Mouse (Mus musculus): Measurements from ENCODE around the gene Gng12. TPM values are rescaled to one million over a fixed set of nuclear protein-coding genes. Genes with fewer than 3 reads are reported as not detected.
"Not testable (repeated sequence)": the region's sequence is repeated elsewhere in the genome, so short reads cannot be mapped to it uniquely, and the experiment has no call there.

Gng12 gene
- polyA plus RNA-seq, 1 experiment from 2014 or later, result 50.4 TPM

- no peaks in the 10 kb centered on the region for H3K9me3 ChIP-seq
- 43% methylated on average over 4 of the region's 4 CpGs for WGBS
- ATAC-seq (ENCODE audit: low read depth), result 0 out of 2 replicates have a peak, but pooled peaks have one; percentile 27
- no peak overlapping the region for H3K4me3 ChIP-seq
- no peak overlapping the region for H3K27ac ChIP-seq (replicated peaks)
- H3K9ac ChIP-seq, result no peak overlapping the region
- no peak overlapping the region for H3K4me2 ChIP-seq
- no peaks in the 10 kb centered on the region for H3K36me3 ChIP-seq
- H3K27me3 ChIP-seq, result no peaks in the 10 kb centered on the region
- no peaks in the 10 kb centered on the region for H3K4me1 ChIP-seq (replicated peaks)
These were observed 127.5 kb downstream of the Gng12 start for GRCm38 (mm10) chr6:67023729-67024128.

- Histone ChIP-seq H3K4me2 (no peak overlapping the region), H3K27me3 (no peaks in the 10 kb centered on the region), H3K4me3 (no peak overlapping the region), H3K9me3 (no peaks in the 10 kb centered on the region), H3K27ac (replicated peaks) (no peak overlapping the region), H3K9ac (no peak overlapping the region), H3K4me1 (replicated peaks) (peaks cover 9% of the 10 kb centered on the region), H3K36me3 (no peaks in the 10 kb centered on the region)
- 63% methylated on average over 3 of the region's 3 CpGs for WGBS
- no peak for ATAC-seq (ENCODE audit: low read depth)
These were observed 130.5 kb downstream of the Gng12 start for GRCm38 (mm10) chr6:67026661-67027060.

- Histone ChIP-seq H3K4me3 (no peak overlapping the region), H3K4me1 (replicated peaks) (peaks cover 9% of the 10 kb centered on the region), H3K9ac (no peak overlapping the region), H3K4me2 (no peak overlapping the region), H3K36me3 (no peaks in the 10 kb centered on the region), H3K27ac (replicated peaks) (no peak overlapping the region), H3K27me3 (no peaks in the 10 kb centered on the region), H3K9me3 (no peaks in the 10 kb centered on the region)
- WGBS, result 77% methylated on average over 9 of the region's 9 CpGs
- no peak for ATAC-seq (ENCODE audit: low read depth)
These were observed 131.4 kb downstream of the Gng12 start for GRCm38 (mm10) chr6:67027438-67028142.

- Histone ChIP-seq H3K4me3 (no peak overlapping the region), H3K4me2 (no peak overlapping the region), H3K27ac (replicated peaks) (no peak overlapping the region), H3K9ac (no peak overlapping the region), H3K9me3 (no peaks in the 10 kb centered on the region), H3K36me3 (no peaks in the 10 kb centered on the region), H3K4me1 (replicated peaks) (peaks cover 13% of the 10 kb centered on the region), H3K27me3 (no peaks in the 10 kb centered on the region)
- WGBS, result 29% methylated on average over 5 of the region's 5 CpGs
- ATAC-seq (ENCODE audit: low read depth), result peak; percentile 46; the same call in 1 of the 2 replicates
These were observed 133.2 kb downstream of the Gng12 start for GRCm38 (mm10) chr6:67029312-67029950.

- H3K27me3 ChIP-seq, result no peaks in the 10 kb centered on the region
- no peak overlapping the region for H3K4me2 ChIP-seq
- no peak overlapping the region for H3K27ac ChIP-seq (replicated peaks)
- H3K4me1 ChIP-seq (replicated peaks), result peaks cover 17% of the 10 kb centered on the region
- no peaks in the 10 kb centered on the region for H3K36me3 ChIP-seq
- no peak for ATAC-seq (ENCODE audit: low read depth)
- H3K4me3 ChIP-seq, result no peak overlapping the region
- no peaks in the 10 kb centered on the region for H3K9me3 ChIP-seq
- WGBS, result 29% methylated on average over 3 of the region's 3 CpGs
- H3K9ac ChIP-seq, result no peak overlapping the region
These were observed 133.8 kb downstream of the Gng12 start for GRCm38 (mm10) chr6:67029987-67030386.

- Histone ChIP-seq H3K27me3 (no peaks in the 10 kb centered on the region), H3K4me1 (replicated peaks) (peaks cover 20% of the 10 kb centered on the region), H3K4me2 (no peak overlapping the region), H3K9me3 (no peaks in the 10 kb centered on the region), H3K27ac (replicated peaks) (no peak overlapping the region), H3K36me3 (no peaks in the 10 kb centered on the region), H3K9ac (no peak overlapping the region), H3K4me3 (no peak overlapping the region)
- ATAC-seq (ENCODE audit: low read depth), result 0 out of 2 replicates have a peak, but pooled peaks have one; percentile 41
- 16% methylated on average over 2 of the region's 2 CpGs for WGBS
These were observed 134.2 kb downstream of the Gng12 start for GRCm38 (mm10) chr6:67030416-67030815.

- Histone ChIP-seq H3K27me3 (no peaks in the 10 kb centered on the region), H3K4me2 (no peak overlapping the region), H3K4me1 (replicated peaks) (peaks cover 24% of the 10 kb centered on the region), H3K27ac (replicated peaks) (no peak overlapping the region), H3K4me3 (no peak overlapping the region), H3K9ac (no peak overlapping the region), H3K36me3 (no peaks in the 10 kb centered on the region), H3K9me3 (no peaks in the 10 kb centered on the region)
- no peak for ATAC-seq (ENCODE audit: low read depth)
- 35% methylated on average over 5 of the region's 5 CpGs for WGBS
These were observed 134.6 kb downstream of the Gng12 start for GRCm38 (mm10) chr6:67030846-67031245.

- ATAC-seq (ENCODE audit: low read depth); H3K4me2 ChIP-seq; H3K4me3 ChIP-seq; H3K9ac ChIP-seq; H3K27ac ChIP-seq (replicated peaks); H3K9me3 ChIP-seq; H3K36me3 ChIP-seq; H3K27me3 ChIP-seq: not testable (repeated sequence)
- peaks cover 29% of the 10 kb centered on the region for H3K4me1 ChIP-seq (replicated peaks)
These were observed 136.4 kb downstream of the Gng12 start for GRCm38 (mm10) chr6:67032551-67032950.

- not testable (repeated sequence) for H3K27ac ChIP-seq (replicated peaks); H3K36me3 ChIP-seq; H3K4me3 ChIP-seq; H3K9ac ChIP-seq; H3K9me3 ChIP-seq; H3K27me3 ChIP-seq; ATAC-seq (ENCODE audit: low read depth); H3K4me2 ChIP-seq
- H3K4me1 ChIP-seq (replicated peaks), result peaks cover 31% of the 10 kb centered on the region
- 91% methylated on average over 3 of the region's 4 CpGs for WGBS
These were observed 136.8 kb downstream of the Gng12 start for GRCm38 (mm10) chr6:67032972-67033371.

GRCm38 (mm10) chr6:67033604-67034003 lies 137.4 kb downstream of the Gng12 start:
- no peak for ATAC-seq (ENCODE audit: low read depth)
- H3K4me1 ChIP-seq (replicated peaks), result peaks cover 31% of the 10 kb centered on the region
- no peaks in the 10 kb centered on the region for H3K27me3 ChIP-seq
- H3K9me3 ChIP-seq, result no peaks in the 10 kb centered on the region
- 72% methylated on average over 4 of the region's 4 CpGs for WGBS
- no peak overlapping the region for H3K4me3 ChIP-seq
- no peak overlapping the region for H3K4me2 ChIP-seq
- no peaks in the 10 kb centered on the region for H3K36me3 ChIP-seq
- no peak overlapping the region for H3K27ac ChIP-seq (replicated peaks)
- no peak overlapping the region for H3K9ac ChIP-seq

GRCm38 (mm10) chr6:67034331-67035130 lies 138.3 kb downstream of the Gng12 start:
- Histone ChIP-seq H3K9me3 (no peaks in the 10 kb centered on the region), H3K4me1 (replicated peaks) (peaks cover 31% of the 10 kb centered on the region), H3K4me3 (peak overlapping the region; percentile 20), H3K27me3 (no peaks in the 10 kb centered on the region), H3K36me3 (no peaks in the 10 kb centered on the region), H3K4me2 (peak overlapping the region; percentile 46), H3K27ac (replicated peaks) (no peak overlapping the region), H3K9ac (peak overlapping the region; percentile 49)
- 52% methylated on average over 7 of the region's 7 CpGs for WGBS
- ATAC-seq (ENCODE audit: low read depth), result no peak

All from neural tube, embryonic 13.5 days (tissue).